9 mouse cellular contexts compared by ENCODE assay signal in genomic region chr5:139535386-139535919, GRCm38 (mm10). TPM values are rescaled to one million over a fixed set of nuclear protein-coding genes. Genes with fewer than 3 reads are reported as not detected.
DNase-seq lines count a peak whose midpoint lies in the region; ATAC-seq lines count a peak whose summit lies in the region.
"Had no signal": no experiment of that assay in that cellular context is flagged by ENCODE, and none has a peak within 500 bp of the region (broad histone marks: within the 10 kb centered on the region; RNA-seq: fewer than 3 reads in every experiment).

No protein-coding gene starts in this region.

- no peak overlapping the region for H3K4me3 ChIP-seq in forebrain, embryonic 16.5 days (replicated peaks; ENCODE audit: low read length)
- H3K4me3 ChIP-seq in midbrain, embryonic 15.5 days = no peak overlapping the region

- ATAC-seq in cerebellum, adult (ENCODE audit: insufficient number of reproducible peaks, low FRiP score, low TSS enrichment) = no peak
- ATAC-seq in forebrain, embryonic 16.5 days = peak; percentile 57
- 0 out of 2 replicates have a peak, but pooled peaks have one; percentile 6 for ATAC-seq in midbrain, embryonic 15.5 days (replicated peaks)
- ATAC-seq in CD4-positive, CD25-positive, alpha-beta regulatory T cell, adult 4 months = no peak

- no peaks in the 10 kb centered on the region for H3K9me3 ChIP-seq in forebrain, embryonic 16.5 days (ENCODE audit: control insufficient read depth, low read length)
- no peaks in the 10 kb centered on the region for H3K9me3 ChIP-seq in midbrain, embryonic 15.5 days

- H3K36me3 ChIP-seq in forebrain, embryonic 16.5 days (ENCODE audit: control insufficient read depth, insufficient read depth) = no peaks in the 10 kb centered on the region
- no peaks in the 10 kb centered on the region for H3K36me3 ChIP-seq in midbrain, embryonic 15.5 days (replicated peaks)

- H3K27me3 ChIP-seq in forebrain, embryonic 16.5 days (replicated peaks; ENCODE audit: control insufficient read depth, insufficient read depth, low read length) = peaks cover 60% of the 10 kb centered on the region
- H3K27me3 ChIP-seq in midbrain, embryonic 15.5 days (replicated peaks) = peaks cover 41% of the 10 kb centered on the region

- under 1% methylated on average over 34 of the region's 34 CpGs for WGBS in forebrain, embryonic 16.5 days
- 1% methylated on average over 34 of the region's 34 CpGs for WGBS in midbrain, embryonic 15.5 days

- no peak overlapping the region for H3K9ac ChIP-seq in forebrain, embryonic 16.5 days (replicated peaks; ENCODE audit: low read depth, low read length)
- H3K9ac ChIP-seq in midbrain, embryonic 15.5 days = no peak overlapping the region

- H3K4me1 ChIP-seq in forebrain, embryonic 16.5 days (replicated peaks; ENCODE audit: control insufficient read depth, insufficient read depth, low read length) = peaks cover 10% of the 10 kb centered on the region
- peaks cover 42% of the 10 kb centered on the region for H3K4me1 ChIP-seq in midbrain, embryonic 15.5 days

- DNase-seq in cerebellum, adult 11 months = peak; percentile 23
- DNase-seq in cerebellum, adult 11-12 months = peak; percentile 42
- DNase-seq in gastrocnemius, postnatal 14 days = no peak
- no peak for DNase-seq in thymus, postnatal 4 days

- 0 out of 2 replicates have a peak overlapping the region, but pooled peaks have one; percentile 9 for H3K4me2 ChIP-seq in forebrain, embryonic 16.5 days (ENCODE audit: low read length)
- no peak overlapping the region for H3K4me2 ChIP-seq in midbrain, embryonic 15.5 days

- intact Hi-C loops in gastrocnemius, postnatal 14 days (cut with DNase I; ENCODE audit: low total_unique reads) = loop anchor here (5.0 kb wide), 1 partner anchor 217 kb away; no protein-coding TSS in a partner anchor

- peak overlapping the region; percentile 31; the same call in 1 of the 2 replicates for H3K27ac ChIP-seq in forebrain, embryonic 16.5 days (ENCODE audit: low read length)
- peak overlapping the region; percentile 53 for H3K27ac ChIP-seq in midbrain, embryonic 15.5 days

RNA-seq across cellular contexts. Expression of gene Uncx, which starts 7.8 kb away (rescaled TPM):
- 1.6 and 6.4 TPM in 2 replicates for polyA plus RNA-seq in forebrain, embryonic 16.5 days (2015; fragmentation: Nextera tagmentation; extraction: Ambion mirVana)
- 43.5 and 48.8 TPM in 2 replicates for polyA plus RNA-seq in midbrain, embryonic 15.5 days (2015; fragmentation: Nextera tagmentation; extraction: Ambion mirVana)
- not detected for polyA plus RNA-seq in CD4-positive, CD25-positive, alpha-beta regulatory T cell, adult 4 months (2017; shearing (Covaris generic))
- total RNA-seq in gastrocnemius, postnatal 14 days (2021) = not detected
- total RNA-seq: hematopoietic stem cell, adult 5-6 weeks had no signal

RNA-seq across cellular contexts. Expression of gene Zfand2a, which starts 51.1 kb away (rescaled TPM):
- polyA plus RNA-seq in forebrain, embryonic 16.5 days (2015; fragmentation: Nextera tagmentation; extraction: Ambion mirVana) = 18.8 and 21.4 TPM in 2 replicates
- 22.7 and 24.2 TPM in 2 replicates for polyA plus RNA-seq in midbrain, embryonic 15.5 days (2015; fragmentation: Nextera tagmentation; extraction: Ambion mirVana)
- polyA plus RNA-seq in CD4-positive, CD25-positive, alpha-beta regulatory T cell, adult 4 months (2017; shearing (Covaris generic)) = 10 to 100 TPM; 10.2 to 10.6 TPM
- 10 to 100 TPM in 1 of 2 experiments, 1 to 10 TPM in 1; 8.6 to 10.2 TPM for total RNA-seq in gastrocnemius, postnatal 14 days (2021)

Comparison
In these comparisons a context has a peak if more than half of its experiments do, and no peak if none do; other contexts are left out.
1. DNase-seq: peak in cerebellum, adult 11 months (single experiment) and cerebellum, adult 11-12 months (single experiment); none in gastrocnemius, postnatal 14 days (single experiment) and thymus, postnatal 4 days (single experiment).
2. ATAC-seq: peak in forebrain, embryonic 16.5 days (single experiment) and midbrain, embryonic 15.5 days (single experiment); none in cerebellum, adult (single experiment) and CD4-positive, CD25-positive, alpha-beta regulatory T cell, adult 4 months (single experiment).